Mouse (Mus musculus): ENCODE results near the gene Pgp. TPM values are rescaled to one million over a fixed set of nuclear protein-coding genes. Genes with fewer than 3 reads are reported as not detected.

Gene Pgp
- polyA plus RNA-seq (2012; rRNA removed), result 123 and 142 TPM in 2 replicates

DNA sequence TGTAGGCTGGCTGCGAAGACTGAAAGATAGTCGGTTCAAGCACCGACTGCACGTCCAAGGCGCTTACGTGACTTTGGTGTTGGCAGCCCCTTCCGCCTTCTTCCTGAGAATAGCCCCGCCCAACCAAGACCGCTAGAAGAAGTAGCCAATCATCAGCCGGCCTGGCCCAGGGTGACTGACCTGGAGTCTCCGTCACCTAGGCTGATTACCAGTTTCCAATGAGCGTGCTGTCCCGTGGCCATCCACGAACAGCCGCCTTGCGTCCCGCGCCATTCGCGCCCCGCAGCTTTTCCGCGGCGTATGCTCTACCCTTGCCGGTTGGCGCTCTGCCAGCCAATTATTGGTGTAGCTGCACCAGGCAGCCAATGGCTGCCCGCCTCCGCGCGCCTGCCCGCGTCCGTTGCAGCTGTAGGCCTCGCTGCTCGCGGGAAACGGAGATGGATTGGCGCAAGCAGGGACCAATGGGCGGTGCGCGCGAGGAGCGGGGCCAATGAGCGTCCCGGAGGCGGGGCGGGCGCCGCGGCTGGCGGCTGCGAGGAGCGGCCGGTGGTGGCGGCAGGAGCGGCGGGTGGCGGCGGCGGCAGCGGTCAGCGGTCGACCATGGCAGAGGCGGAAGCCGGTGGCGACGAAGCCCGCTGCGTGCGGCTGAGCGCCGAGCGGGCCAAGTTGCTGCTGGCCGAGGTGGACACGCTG lies at the start of gene Pgp, which contains the start of gene E4f1:
Gene Pgp, plus strand, starts transcription at position 483 of the 693 bp plus-strand sequence.
Gene E4f1, minus strand, starts transcription at position 404 of the 693 bp plus-strand sequence.

DNA sequence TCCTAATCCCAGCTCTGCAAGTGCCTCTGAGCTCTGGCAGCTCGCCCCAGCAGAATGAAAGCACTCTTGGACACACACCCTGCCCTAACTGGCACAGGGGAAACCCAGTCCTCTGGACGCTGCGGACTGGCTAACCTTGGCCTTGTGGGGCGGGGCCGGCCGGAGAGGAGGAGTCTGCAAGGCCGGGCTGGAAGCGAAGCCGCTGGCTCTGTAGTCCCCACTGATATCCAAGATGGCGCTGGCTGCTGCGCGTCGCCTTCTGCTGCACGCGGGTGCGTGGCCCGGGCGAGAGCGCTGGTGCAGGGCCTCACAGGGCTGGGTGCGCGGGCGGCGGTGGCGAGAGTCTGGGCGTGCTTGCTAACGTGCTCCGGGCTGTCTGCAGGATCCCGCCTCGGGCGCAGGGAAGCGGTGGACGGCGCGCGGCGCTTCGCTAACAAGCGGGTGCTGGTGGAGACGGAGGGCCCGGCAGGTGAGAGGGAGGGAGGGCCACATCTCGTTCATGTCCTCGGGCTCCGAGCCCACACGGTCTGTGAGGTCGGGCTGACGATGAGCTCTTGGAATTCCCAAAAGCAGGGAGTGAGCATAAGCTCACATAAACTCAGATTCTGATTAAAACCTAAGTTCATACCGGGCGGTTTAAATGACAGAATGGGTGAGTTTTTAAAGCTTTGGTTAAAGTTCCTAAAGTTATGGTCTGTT lies 43.6 kb upstream of the Pgp start, which contains the start of gene Eci1:
Gene Eci1, plus strand, starts transcription at position 171 of the 699 bp plus-strand sequence.

DNA sequence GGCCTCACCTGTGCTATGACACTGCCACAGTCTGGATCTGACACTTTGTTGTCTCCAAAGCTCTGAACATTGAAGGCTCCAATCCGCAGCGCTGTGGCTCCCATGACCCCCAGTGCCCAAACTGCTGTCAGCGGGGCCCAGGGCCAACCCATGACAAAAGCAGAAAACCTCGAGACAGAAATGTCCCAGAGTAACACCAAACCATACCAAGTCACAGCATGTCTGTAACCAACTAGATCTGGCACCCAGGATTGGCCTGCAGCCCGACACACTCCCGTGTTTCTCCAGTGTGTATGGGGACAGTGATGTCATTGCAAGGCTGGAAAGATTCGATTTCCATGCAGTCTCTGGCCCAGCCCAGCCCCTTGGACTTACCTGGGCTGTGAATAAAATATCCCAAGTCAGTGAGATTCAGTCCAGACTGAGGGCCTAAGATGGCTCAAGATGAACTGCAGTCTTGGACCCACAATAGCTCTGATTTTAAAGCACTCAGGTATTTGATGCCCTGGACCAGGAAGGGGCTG lies 27.5 kb upstream of the Pgp start, which contains the start of gene Dnase1l2:
Gene Dnase1l2, minus strand, starts transcription at position 474 of the 524 bp plus-strand sequence.

DNA sequence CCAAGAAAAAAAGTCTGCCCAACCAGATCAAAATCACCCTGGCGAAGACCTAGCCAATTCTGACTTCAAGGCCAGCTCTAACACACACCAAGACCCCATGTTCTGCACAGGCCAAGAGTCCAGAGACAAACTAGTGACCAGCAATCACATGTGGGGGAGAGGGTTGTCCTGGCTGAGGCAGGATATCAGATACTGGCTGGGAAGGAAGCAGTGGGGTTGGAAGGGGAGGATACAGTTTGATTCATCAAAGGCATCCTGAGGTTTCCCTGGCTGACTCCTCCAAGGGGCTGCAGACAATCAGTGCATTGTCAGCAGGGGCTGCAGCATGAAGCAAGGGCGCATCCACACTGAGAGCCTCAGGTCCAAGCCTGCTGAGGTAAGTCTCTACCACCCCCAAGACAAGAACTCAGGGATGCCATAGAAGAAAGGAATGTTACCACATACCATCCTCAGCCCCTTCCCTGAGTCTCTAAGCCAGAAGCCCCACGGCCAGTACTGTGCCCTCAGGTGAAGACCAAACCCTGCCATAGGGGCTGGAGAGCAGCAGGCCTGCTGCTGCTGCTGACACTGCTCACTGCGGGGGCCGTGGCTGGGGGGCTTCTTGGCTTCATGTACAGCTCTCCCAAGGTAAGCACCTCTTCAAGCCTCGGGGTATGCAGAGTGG lies 3.6 kb downstream of the Pgp start, which contains the start of gene Bricd5:
Gene Bricd5, plus strand, starts transcription at position 273 of the 664 bp plus-strand sequence.

DNA sequence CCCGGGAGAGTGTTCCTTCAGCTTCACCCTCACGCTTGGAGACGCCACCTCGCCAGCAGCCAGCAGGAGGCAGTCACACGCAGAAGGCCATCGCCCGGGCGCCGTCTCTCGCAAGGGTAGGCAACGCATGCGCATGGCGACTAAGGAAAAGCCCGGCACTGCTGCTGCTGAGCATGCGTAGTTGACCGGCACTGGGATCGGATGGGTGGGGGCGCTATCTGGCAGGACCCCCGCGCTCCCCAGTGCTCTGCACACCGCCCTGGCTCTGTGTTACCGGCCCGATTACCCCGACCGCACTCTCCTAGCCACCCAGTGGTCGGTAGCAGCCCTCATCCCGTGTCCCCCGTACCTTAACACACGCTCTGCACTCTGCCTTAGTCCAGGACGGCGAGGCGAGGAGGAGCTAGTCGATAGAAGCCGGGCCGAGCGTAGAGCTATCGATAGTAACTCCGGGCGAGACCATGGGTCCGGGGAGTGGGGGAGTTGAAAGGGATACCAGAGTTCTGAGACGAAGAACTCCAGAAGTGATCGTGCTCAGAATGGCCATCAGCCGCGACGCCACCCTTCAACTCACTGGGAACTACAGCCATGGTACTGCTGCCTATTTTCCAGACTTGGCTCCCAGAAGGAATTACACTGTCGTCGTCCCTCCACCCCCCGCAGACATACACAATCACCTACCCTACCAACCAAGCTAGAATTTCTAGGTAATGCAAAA lies 8.6 kb downstream of the Pgp start, which contains the start of gene Mlst8:
Gene Mlst8, minus strand, starts transcription at position 416 of the 718 bp plus-strand sequence.

DNA sequence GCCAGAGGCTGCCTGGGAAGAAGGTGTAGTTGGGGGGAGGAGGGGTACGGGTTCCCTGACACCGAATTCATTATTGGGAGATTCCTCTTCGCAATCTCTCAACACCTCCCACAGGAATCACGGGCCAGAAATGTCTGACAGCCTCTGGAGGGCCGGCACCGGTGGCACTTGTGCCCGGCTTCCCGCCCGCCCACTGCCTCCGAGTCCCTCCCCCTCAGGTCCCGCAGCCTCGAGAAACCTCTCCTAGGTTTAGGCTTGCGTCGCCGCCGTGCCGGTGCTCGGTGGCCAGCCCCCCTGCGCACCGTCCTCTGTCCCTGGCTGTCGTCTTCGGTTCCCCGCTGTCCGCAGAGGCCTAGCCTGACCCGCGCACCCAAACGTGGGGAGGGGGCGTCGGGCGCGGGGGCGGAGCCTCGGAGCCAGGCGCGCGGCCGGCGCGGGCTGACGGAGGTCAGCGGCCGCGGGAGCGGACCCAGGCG lies 18.0 kb downstream of the Pgp start, which contains the start of gene Caskin1:
Gene Caskin1, plus strand, starts transcription at position 416 of the 476 bp plus-strand sequence.

Other genes with a start within 250 kb of the Pgp start
- gene Tedc2, start 249.5 kb upstream of the Pgp start, polyA plus RNA-seq (2012; rRNA removed), result 22.5 and 22.7 TPM in 2 replicates
- 9.7 and 17.0 TPM in 2 replicates for gene Ccnf, start 218.9 kb upstream of the Pgp start, polyA plus RNA-seq (2012; rRNA removed)
- gene Abca17, start 119.3 kb upstream of the Pgp start, polyA plus RNA-seq (2012; rRNA removed), result not detected in 2 replicates
- 31.5 and 35.2 TPM in 2 replicates for gene Abca3, start 118.4 kb upstream of the Pgp start, polyA plus RNA-seq (2012; rRNA removed)
- gene Rnps1, start 55.8 kb upstream of the Pgp start, polyA plus RNA-seq (2012; rRNA removed), result 153 and 155 TPM in 2 replicates
- gene Eci1, start 43.8 kb upstream of the Pgp start, polyA plus RNA-seq (2012; rRNA removed), result 124 and 139 TPM in 2 replicates
- gene Dnase1l2, start 27.3 kb upstream of the Pgp start, polyA plus RNA-seq (2012; rRNA removed), result 7.9 and 13.4 TPM in 2 replicates
- 146 and 150 TPM in 2 replicates for gene E4f1, start 79 bp upstream of the Pgp start, polyA plus RNA-seq (2012; rRNA removed)
- gene Bricd5, start 3.5 kb downstream of the Pgp start, polyA plus RNA-seq (2012; rRNA removed), result 0.92 and 1.0 TPM in 2 replicates
- gene Mlst8, start 8.7 kb downstream of the Pgp start, polyA plus RNA-seq (2012; rRNA removed), result 40.6 and 58.0 TPM in 2 replicates
- gene Caskin1, start 18.2 kb downstream of the Pgp start, polyA plus RNA-seq (2012; rRNA removed), result 49.0 and 53.5 TPM in 2 replicates
- gene Traf7, start 57.5 kb downstream of the Pgp start, polyA plus RNA-seq (2012; rRNA removed), result 253 and 318 TPM in 2 replicates
- gene Rab26, start 63.8 kb downstream of the Pgp start, polyA plus RNA-seq (2012; rRNA removed), result 0.71 and 1.4 TPM in 2 replicates
- gene Pkd1, start 79.4 kb downstream of the Pgp start, polyA plus RNA-seq (2012; rRNA removed), result 158 and 173 TPM in 2 replicates
- gene Tsc2, start 162.2 kb downstream of the Pgp start, polyA plus RNA-seq (2012; rRNA removed), result 200 and 211 TPM in 2 replicates
- 33.4 and 40.4 TPM in 2 replicates for gene Nthl1, start 162.3 kb downstream of the Pgp start, polyA plus RNA-seq (2012; rRNA removed)
- 154 and 188 TPM in 2 replicates for gene Slc9a3r2, start 179.9 kb downstream of the Pgp start, polyA plus RNA-seq (2012; rRNA removed)
- 0.40 and 0.53 TPM in 2 replicates for gene Npw, start 188.1 kb downstream of the Pgp start, polyA plus RNA-seq (2012; rRNA removed)
- 118 and 131 TPM in 2 replicates for gene Zfp598, start 199.3 kb downstream of the Pgp start, polyA plus RNA-seq (2012; rRNA removed)
- gene Syngr3, start 219.6 kb downstream of the Pgp start, polyA plus RNA-seq (2012; rRNA removed), result 1.6 and 1.7 TPM in 2 replicates
- 40.5 and 66.7 TPM in 2 replicates for gene Gfer, start 225.8 kb downstream of the Pgp start, polyA plus RNA-seq (2012; rRNA removed)
- 19.1 and 19.6 TPM in 2 replicates for gene Noxo1, start 225.8 kb downstream of the Pgp start, polyA plus RNA-seq (2012; rRNA removed)
- gene Tbl3, start 237.3 kb downstream of the Pgp start, polyA plus RNA-seq (2012; rRNA removed), result 105 and 112 TPM in 2 replicates
- 0.34 and 1.4 TPM in 2 replicates for gene Rnf151, start 247.7 kb downstream of the Pgp start, polyA plus RNA-seq (2012; rRNA removed)
- gene Rps2, start 247.7 kb downstream of the Pgp start, polyA plus RNA-seq (2012; rRNA removed), result 4,445 and 4,526 TPM in 2 replicates

All from ovary, adult 2 months (tissue).